Mouse (Mus musculus) retina, adult 2 months (tissue): Measurements from ENCODE around the gene Gm32687.
"Not testable (repeated sequence)": the region's sequence is repeated elsewhere in the genome, so short reads cannot be mapped to it uniquely, and the experiment has no call there.

Experiments used
- DNase-seq: peaks from one replicate; pipeline ENCODE4 v3.0.0-alpha.2; 2012; ENCODE audit warnings: low read depth, low spot score

Gene Gm32687

GRCm38 (mm10) chr10:81863409-81864407 lies at the start of gene Gm32687:
Gene Gm32687 (plus strand): TSS chr10:81863934.
- DNase-seq: not testable (repeated sequence)

- not testable (repeated sequence) for DNase-seq
These were observed 17.5 kb upstream of the Gm32687 start for GRCm38 (mm10) chr10:81846219-81846618.

- DNase-seq: not testable (repeated sequence)
These were observed 66.4 kb downstream of the Gm32687 start, which contains the start of gene Zfp781 for GRCm38 (mm10) chr10:81929842-81930743. Gene Zfp781 (minus strand): TSS chr10:81930480.
